ENCODE assay signal across 8 mouse cellular contexts in genomic region chr17:48931621-48932405, GRCm38 (mm10). TPM values are rescaled to one million over a fixed set of nuclear protein-coding genes. Genes with fewer than 3 reads are reported as not detected.
DNase-seq lines count a peak whose midpoint lies in the region; ATAC-seq lines count a peak whose summit lies in the region.

Gene Lrfn2 (plus strand): TSS chr17:48932379.

- H3K9me3 ChIP-seq in hindbrain, embryonic 16.5 days (ENCODE audit: control insufficient read depth, low read length): no peaks in the 10 kb centered on the region

- peak within 1 kb of the TSS; percentile 86 for H3K27ac ChIP-seq in hindbrain, embryonic 16.5 days (ENCODE audit: low read depth, low read length)

- peak within 1 kb of the TSS; percentile 70 for H3K4me2 ChIP-seq in hindbrain, embryonic 16.5 days (ENCODE audit: low read length)

- H3K4me1 ChIP-seq in hindbrain, embryonic 16.5 days (ENCODE audit: control insufficient read depth, insufficient read depth, low read depth, low read length): peaks cover 10% of the 10 kb centered on the region

- peak; percentile 63 for DNase-seq in WW6 (ENCODE audit: low read depth, low spot score)
- DNase-seq in cerebellum, postnatal 4 days (ENCODE audit: low spot score in 2 of 2): peak; percentile 80 to 92
- DNase-seq in gastrocnemius, adult 8-10 months (ENCODE audit: low spot score in 2 of 2): peak; percentile 33 to 37
- DNase-seq in left cerebral cortex, adult 18-20 months (ENCODE audit: low spot score in 2 of 2): peak; percentile 84 to 89
- peak; percentile 42 for DNase-seq in lung, postnatal 25 days (ENCODE audit: low spot score)
- peak; percentile 69 for DNase-seq in retina, postnatal 7 days (ENCODE audit: low read depth, low spot score)
- peak; percentile 45 to 86 for DNase-seq in urinary bladder, adult 18-20 months (ENCODE audit: low spot score in 2 of 2)

- H3K36me3 ChIP-seq in hindbrain, embryonic 16.5 days (ENCODE audit: control insufficient read depth, insufficient read depth, low read length): no peaks in the 10 kb centered on the region

- H3K27me3 ChIP-seq in hindbrain, embryonic 16.5 days (replicated peaks; ENCODE audit: control insufficient read depth, insufficient read depth, low read length): no peaks in the 10 kb centered on the region

- WGBS in hindbrain, embryonic 16.5 days: under 1% methylated on average over 49 of the region's 56 CpGs

- H3K4me3 ChIP-seq in hindbrain, embryonic 16.5 days (ENCODE audit: low read length): peak within 1 kb of the TSS; percentile 58

- ATAC-seq in hindbrain, embryonic 16.5 days: peak; percentile 96

- peak within 1 kb of the TSS; percentile 80 for H3K9ac ChIP-seq in hindbrain, embryonic 16.5 days (ENCODE audit: low read depth, low read length)

RNA-seq across cellular contexts. Expression of gene Lrfn2, which starts in this region (rescaled TPM):
- total RNA-seq in gastrocnemius, adult 8-10 months (2022): under 1 TPM in 3 of 4 experiments, not detected in 1; 0.09 to 0.19 (median 0.15) TPM
- polyA plus RNA-seq in hindbrain, embryonic 16.5 days (2015; fragmentation: Nextera tagmentation; extraction: Ambion mirVana): 13.2 and 14.0 TPM in 2 replicates
- 10 to 100 TPM; 30.5 to 37.3 TPM for total RNA-seq in left cerebral cortex, adult 18-20 months (2021)

Comparison
In these comparisons a context has a peak if more than half of its experiments do, and no peak if none do; other contexts are left out.
1. Peak in every context shown above with its lines: DNase-seq, ATAC-seq, H3K4me3 ChIP-seq and H3K27ac ChIP-seq.
2. RNA of gene Lrfn2 (total RNA-seq): 30.5 to 37.3 TPM in left cerebral cortex, adult 18-20 months; 0.09 to 0.19 TPM in gastrocnemius, adult 8-10 months; every median in the first group is over 10 times any median in the second.
3. Peak in DNase-seq in gastrocnemius, adult 8-10 months; RNA of the gene not detected or under 1 TPM.
4. DNase-seq: peak in every context shown above with its lines; median percentile 86 in left cerebral cortex, adult 18-20 months; 86 in cerebellum, postnatal 4 days; 69 in retina, postnatal 7 days; 66 in urinary bladder, adult 18-20 months; 63 in WW6; 42 in lung, postnatal 25 days; 35 in gastrocnemius, adult 8-10 months.